Mouse (Mus musculus) layer of hippocampus, postnatal 25 days (tissue): ENCODE measurements around the gene Tfb1m. TPM values are rescaled to one million over a fixed set of nuclear protein-coding genes. Genes with fewer than 3 reads are reported as not detected.

ENCODE experiments used
- DNase-seq, 2 experiments: peaks; one replicate each; pipeline ENCODE4 v3.0.0; 2022; ENCODE audit warnings: mixed read lengths in 2 of 2, low spot score in 1 of 2; ENCODE audit errors: extremely low spot score in 1 of 2
- total RNA-seq, 2 experiments: library from RNA; stranded (reverse); gene quantifications; 2 replicates each; pipeline ENCODE4 v1.2.3; 2021

The Tfb1m gene
- total RNA-seq, 2 experiments from 2014 or later = 4.6 to 5.5 TPM

DNA sequence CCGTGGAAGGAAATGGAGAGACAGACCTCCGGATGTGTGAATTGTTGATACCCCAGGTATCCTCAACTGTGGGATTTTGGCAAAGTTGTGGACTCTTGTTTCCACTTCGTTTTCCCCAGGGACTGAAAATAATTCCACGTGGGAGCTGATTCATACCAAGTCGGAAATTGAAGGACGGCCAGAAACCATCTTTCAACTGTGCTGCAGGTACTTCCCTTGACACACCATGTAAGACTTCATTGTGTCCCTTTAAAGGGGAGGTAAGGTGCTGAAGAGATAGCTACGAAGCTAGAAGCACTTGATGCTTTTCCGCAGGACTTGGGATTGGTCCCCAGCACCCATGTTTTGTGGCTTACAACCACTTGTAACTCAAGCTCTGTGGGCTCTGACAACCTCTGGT, 41.7 kb downstream of the Tfb1m start:
- no peak for DNase-seq

DNA sequence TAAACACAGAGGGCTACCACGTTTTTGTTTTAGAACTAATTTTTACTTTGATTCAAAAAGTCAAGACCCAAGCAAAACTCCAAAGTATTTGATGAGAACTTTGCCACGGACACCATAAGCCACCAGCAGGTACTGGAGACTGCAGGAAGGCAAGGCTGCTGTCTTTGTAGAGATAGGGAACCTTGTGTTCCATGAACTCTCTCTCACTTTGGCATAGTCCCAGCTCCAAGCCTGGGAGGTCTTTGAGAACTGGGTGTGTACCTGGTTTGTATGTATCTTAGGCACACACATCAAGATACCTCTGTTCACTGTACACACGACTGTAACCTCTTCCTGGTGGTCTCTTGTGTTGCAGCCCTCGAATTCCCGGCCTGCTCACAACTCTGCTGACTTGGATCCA, 43.3 kb downstream of the Tfb1m start:
- DNase-seq = no peak

DNA sequence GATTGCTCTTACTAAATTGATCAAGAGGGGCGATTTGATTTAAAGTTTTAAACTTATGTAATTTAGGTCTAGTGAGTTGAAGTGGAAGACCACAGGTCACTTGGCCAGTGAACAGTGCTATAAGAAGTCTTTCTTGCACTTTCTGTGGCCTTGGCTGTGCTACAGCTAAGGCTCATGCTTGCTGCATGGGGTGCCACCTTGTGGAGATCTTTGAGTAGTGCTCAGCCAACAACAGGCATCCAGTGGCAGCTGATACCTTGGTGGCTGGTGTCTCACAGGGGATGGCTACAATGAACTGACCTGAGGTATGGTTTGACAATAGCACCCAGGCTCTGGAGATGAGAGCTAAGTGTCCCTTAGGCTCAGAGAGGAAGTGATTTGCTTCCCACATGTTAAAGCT, 47.7 kb downstream of the Tfb1m start:
- DNase-seq = peak; percentile 46 to 63

GRCm38 (mm10) chr17:3506508-3506907, 51.1 kb downstream of the Tfb1m start:
- DNase-seq = no peak

DNA sequence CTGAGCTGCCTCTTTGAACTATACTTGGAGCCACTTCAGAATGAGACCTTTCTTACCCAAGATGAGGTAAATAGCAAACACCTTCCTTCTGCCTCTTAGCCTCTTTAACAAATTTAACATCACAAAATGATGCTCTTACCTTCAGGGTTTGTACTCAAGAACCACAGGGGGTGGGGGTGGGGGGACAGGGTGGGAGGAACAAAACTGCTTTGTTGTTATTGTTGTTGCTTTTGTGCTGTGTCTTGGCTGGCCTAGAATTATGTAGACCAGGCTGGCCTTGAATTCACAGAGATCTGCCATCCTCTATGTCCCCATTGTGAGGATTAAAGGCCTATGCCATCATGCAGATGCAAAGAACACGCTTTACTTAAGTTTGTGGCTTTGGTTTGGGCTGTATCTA, 51.9 kb downstream of the Tfb1m start:
- DNase-seq = no peak

GRCm38 (mm10) chr17:3500936-3501335, 56.6 kb downstream of the Tfb1m start:
- no peak for DNase-seq

- DNase-seq = no peak
These were observed 57.5 kb downstream of the Tfb1m start for GRCm38 (mm10) chr17:3500076-3500475.

- no peak for DNase-seq
These were observed 58.1 kb downstream of the Tfb1m start for GRCm38 (mm10) chr17:3499468-3499867.

- DNase-seq = no peak
These were observed 59.0 kb downstream of the Tfb1m start for GRCm38 (mm10) chr17:3498580-3498979.

GRCm38 (mm10) chr17:3498086-3498485, 59.5 kb downstream of the Tfb1m start:
- peak in 1 of 2 experiments; percentile 60 for DNase-seq

- DNase-seq = no peak
These were observed 61.5 kb downstream of the Tfb1m start for GRCm38 (mm10) chr17:3496080-3496479.

DNA sequence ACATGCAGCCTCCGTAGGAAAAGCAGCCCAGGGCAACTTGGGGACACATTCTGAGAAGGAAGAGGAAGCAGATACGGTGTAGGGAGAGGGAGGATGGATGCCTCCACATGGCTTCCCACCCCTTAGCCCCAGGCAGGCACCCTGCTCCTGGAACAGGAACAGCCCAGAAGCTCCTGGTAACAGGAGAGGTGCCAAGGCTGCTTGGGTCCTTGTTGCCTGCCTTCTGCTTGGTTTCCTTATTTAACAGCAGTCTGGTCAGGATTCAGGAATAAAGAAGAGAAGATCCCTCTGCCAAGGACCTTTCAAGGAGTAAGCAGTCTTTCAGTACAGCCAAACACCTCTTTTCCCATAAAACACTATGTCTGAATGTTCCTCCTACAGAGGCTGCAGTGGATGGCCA, 62.0 kb downstream of the Tfb1m start:
- DNase-seq = no peak

DNA sequence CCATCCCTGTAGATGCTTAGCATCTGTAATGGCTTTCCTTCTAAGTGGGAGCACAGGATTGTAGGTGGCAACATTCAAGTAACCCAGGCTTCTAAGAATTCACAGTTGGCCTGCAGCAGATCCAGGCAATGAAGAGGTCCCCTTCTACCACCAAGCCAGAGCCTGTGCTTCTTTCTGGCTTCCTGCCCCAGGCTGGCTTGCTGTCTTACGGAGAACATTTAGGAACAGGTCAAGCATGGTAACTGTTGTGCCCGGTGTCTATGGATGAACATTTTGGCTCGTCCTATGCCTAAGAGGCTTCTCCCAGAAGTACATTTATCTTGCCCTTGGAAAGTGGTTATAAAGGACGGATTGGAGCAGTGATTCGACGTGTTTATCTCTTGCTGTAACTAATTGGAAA, 65.9 kb downstream of the Tfb1m start:
- no peak for DNase-seq

GRCm38 (mm10) chr17:3491065-3491464, 66.5 kb downstream of the Tfb1m start:
- DNase-seq = no peak

DNA sequence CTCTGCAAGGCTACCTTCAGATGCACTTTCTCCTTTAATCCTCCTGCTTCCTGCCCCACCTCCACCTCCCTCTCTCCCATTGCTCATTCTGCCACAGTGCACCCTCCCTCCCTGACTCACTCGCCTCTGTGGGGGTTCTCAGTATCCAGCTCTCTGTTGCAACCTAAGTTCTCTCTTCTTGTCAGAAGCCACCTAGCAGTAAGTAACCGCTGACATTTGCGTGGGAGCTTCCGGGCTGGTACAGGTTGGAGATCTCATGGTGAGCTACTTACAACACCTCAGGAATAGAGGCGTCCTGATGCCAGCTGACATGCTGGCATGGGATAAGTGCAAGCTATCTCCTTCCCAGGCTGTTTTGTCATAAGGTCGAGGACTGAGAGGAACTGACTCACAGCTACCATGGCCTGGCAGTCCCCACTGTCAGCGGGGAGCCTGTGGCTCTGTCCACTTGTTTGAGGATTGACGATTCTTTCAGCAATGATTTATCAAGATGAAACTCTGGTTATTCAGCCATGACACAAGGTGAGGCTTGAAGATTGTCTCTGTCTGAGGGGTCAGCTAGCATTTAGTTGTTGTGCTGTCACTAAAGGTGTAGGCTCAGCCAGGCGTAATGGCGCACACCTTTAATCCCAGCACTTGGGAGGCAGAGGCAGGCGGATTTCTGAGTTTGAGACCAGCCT, 67.2 kb downstream of the Tfb1m start:
- DNase-seq = no peak

DNA sequence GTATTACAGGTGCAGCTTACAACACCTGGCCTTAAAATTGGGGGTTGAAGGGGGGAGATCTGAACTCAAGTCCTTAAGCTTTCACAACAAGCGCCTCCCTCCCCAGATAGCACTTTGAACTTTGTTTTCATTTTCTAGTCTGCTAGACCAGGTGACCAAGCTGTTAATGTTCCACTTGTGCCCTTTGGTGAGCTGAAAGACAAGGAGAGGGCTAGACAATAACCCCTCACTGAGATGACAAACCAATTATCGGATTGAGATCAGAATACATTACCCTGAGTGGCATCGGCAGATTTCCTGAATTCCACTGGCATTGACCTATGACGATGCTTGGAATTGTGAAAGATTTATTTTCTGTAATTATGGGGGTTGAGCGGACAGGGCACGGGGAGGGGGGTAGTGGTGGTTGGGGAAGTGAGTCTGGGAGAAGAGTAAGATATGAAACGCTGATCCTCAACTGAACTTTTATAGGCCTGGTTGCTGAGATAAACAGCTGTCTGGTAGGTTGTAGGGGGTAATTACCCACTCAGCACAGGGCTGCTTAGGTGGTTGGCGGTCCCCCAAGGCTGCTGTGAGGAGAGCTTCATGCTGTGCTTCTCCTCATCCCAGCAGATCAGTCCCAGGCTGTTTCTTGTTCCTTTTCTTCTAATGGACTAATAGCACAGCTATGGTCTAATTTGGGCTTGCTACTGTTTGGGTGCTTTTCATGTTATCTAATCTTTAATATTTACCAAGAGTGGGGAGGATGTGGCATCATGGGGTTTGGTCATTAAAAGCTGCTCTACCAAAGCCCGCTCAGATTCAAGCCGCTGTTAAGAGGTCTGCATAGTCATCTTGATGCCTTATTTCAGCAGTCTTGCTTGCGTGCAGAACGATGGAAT, 69.6 kb downstream of the Tfb1m start:
- DNase-seq = no peak

GRCm38 (mm10) chr17:3487211-3487610, 70.4 kb downstream of the Tfb1m start:
- DNase-seq = no peak

DNA sequence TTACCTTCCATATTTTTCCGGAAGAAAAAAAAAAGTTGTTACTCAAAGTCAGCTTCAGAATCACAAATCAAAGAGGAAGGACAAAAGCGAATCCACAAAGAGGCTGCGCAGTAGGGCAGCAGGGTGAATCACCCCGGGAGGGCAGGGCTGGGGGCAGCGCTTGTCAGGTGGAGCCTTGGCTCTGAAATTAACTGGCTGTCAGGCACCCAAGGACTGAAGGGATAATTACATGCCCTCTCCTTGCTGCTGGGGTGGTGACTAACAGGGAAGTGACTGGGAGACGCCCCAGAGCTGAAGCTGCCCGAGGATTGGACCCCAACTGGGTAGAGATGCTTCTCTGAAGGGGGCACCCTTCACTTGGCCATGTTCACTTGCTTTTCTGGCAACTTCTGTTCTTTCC, 71.7 kb downstream of the Tfb1m start:
- DNase-seq = no peak

GRCm38 (mm10) chr17:3483091-3483490, 74.5 kb downstream of the Tfb1m start:
- no peak for DNase-seq

- peak in 1 of 2 experiments; percentile 24 for DNase-seq
These were observed 75.7 kb downstream of the Tfb1m start for GRCm38 (mm10) chr17:3481576-3482575.

DNA sequence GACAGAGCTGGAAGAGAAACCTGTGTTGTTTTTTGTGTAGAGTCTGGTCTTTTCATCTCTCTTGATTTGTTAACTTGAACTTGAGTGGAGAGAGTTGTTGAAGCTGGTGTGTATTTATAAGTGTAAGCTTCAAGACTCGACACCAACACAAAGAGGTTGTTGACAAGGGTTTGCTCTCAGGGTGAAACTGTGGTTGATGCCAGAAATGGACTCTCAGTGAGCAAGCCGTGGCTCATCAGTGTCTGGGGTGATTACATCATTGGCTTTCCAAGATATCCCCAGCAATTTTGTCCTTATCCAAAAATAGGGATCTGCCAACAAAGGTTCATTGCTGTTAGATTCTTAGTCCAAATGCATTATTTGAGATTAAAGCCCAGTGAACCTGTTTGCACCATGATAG, 81.0 kb downstream of the Tfb1m start:
- no peak for DNase-seq
